Mouse (Mus musculus): Measurements from ENCODE around the gene Pcgf1.

DNA sequence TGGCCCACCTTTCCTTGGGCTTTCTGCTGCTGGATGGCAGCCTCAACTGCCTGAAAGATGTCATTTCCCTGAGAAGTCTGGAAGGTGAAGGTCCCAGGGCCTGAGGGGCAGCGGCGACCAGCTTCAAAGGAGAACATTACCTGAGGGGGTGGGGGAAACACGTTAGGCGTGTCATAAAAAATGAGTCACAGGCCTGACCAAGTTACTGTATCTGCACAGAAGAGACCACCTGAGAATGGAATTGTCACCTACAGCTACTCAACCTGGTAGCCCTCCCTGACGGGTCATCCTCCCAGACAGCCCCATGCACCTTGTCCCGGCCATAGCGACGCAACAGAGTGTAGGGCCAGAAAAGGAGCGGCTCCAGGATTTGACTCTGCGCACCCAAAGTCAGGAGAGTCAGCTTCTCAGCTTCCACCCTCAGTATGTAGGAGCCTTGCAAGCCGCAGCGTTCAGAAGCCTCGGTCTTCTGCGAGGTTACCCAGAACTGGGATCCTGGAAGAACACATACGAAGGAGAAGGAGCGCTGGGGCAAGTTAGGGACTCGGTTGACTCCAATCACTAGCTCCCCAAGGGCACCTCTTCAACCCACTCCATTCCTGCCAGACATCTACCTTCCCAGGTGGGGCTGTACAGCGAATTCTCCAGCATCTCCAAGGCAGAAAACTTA is 45.6 kb upstream of the Pcgf1 start:
- no peak for TF ChIP-seq CTCF (IDR thresholded peaks at IDR 0.05; ENCODE audit: control insufficient read depth, insufficient read depth, low read length)
- TF ChIP-seq POLR2A (IDR thresholded peaks at IDR 0.05; ENCODE audit: borderline replicate concordance, control insufficient read depth, low read depth, low read length), result no peak

Data from bone marrow, adult 2 months (tissue).